Mouse (Mus musculus): ENCODE measurements around the gene Klhl22. TPM values are rescaled to one million over a fixed set of nuclear protein-coding genes. Genes with fewer than 3 reads are reported as not detected.

Gene Klhl22
- total RNA-seq, 1 experiment from 2014 or later, result 10.5 TPM

DNA sequence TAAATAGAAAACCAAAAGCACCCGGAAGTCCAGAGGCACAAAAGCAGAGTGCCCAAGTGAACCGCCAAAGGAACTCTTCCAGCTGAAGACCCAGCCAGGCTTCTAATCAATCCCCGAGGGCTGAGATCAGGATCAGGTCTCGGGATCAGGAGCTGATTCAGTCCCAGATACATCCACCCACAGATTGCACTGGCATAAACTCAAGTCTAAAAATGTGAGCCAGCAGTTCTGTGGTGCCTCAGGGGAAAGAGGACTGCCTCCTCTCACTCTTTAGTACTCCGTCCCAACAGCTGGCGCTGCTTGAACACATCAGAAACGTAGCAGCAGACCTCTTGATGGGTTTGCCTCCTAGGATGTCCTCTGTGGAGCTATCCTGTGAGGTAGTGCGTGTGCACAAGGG is 57.1 kb downstream of the Klhl22 start:
- no peak for ATAC-seq (ENCODE audit: extremely low read depth, insufficient number of reproducible peaks, low FRiP score, poor library complexity, severe bottlenecking)

DNA sequence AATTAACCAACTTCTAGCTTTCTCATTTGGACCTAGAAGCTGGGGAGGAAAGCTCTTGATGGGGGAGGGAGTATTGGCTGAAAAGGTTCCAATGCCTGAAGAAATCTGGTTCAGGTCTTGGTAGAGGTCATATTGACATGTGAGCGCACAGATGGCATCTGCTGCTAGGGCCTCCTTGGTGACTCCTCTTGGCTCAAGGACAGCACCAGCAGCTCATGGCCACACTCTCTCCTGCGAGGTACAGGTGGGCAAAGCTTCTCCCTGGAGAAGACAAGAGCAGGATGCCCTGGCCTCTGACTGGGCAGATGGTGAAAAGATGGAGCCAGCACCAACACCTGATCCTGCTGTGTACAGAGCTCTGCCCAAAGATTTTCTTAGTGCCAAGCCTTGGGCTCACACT is 67.1 kb downstream of the Klhl22 start:
- ATAC-seq (ENCODE audit: extremely low read depth, insufficient number of reproducible peaks, low FRiP score, poor library complexity, severe bottlenecking), result no peak

DNA sequence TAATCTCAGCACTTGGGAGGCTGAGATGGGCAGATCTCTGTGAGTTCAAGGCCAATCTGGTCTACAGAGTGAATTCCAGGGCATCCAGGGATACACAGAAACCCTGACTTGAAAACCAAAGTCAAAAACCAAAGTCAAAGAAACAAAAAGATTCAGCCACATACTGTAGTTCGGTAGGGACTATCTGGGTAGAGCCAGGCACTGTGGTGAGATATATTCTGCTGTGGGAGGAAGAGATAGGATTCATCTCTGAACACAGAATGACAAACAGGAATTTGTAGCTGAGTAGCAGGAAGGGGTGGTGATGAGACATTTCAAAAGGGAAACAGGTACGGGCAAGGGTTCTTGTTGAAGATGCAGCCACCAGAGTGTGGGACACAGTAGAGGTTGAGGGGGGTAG is 68.8 kb downstream of the Klhl22 start:
- no peak for ATAC-seq (ENCODE audit: extremely low read depth, insufficient number of reproducible peaks, low FRiP score, poor library complexity, severe bottlenecking)

DNA sequence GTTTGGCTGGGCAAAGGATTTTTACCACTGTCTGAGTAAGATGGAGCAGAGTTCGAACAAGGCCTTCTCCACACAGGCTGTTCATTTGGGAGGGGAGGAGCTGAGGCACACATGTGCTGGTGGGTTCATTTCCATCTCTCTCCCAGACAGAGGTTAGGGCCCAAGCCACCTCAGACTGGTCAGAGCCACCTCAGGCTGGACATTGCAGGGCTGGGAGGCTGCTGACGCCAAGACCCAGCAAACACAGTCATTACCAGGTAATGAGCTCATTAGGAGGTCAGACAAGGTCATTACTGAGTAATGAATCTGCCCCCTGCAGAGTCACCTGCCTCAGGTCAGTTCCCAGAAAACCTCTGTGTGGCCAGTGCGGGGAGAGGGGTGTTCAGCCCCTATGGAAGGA is 69.4 kb downstream of the Klhl22 start:
- ATAC-seq (ENCODE audit: extremely low read depth, insufficient number of reproducible peaks, low FRiP score, poor library complexity, severe bottlenecking), result no peak

DNA sequence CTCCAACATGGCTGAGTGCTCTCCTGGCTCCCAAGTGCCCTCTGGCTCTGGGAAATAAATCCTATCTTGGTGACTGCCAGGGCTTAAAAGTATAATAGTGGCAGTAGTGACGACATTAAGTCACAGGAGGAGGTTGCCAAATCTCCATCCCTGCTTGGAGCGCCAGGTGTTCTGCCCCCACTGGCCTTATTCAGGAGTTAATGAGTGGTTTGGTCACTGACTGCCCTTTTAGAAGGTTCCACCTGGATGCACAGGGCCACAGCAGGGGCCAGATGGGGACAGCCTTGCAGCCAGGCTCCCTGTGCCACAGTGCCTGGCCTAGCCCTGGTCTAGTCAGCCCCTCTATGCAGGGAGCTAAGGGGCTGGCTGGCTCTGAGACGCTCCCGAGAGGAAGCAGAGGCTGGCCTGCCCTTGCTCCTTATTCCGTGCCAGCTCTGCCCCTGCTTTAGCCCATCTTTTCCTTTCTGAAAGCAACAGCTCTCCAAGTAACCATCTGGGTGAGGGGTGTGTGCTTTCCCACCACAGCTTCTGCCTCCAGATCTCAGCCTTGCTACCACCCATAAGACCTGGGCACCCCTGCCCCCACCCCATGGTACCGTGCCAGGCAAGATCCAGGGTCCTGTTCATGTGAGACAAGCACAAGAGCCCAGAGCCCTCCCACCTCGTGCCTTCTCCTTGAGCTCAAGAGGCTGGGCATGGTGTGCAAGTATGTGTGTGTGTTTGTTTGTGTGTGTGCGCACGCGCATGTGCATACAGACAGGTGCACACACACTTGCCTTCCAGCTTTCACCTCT is 71.2 kb downstream of the Klhl22 start:
- no peak for ATAC-seq (ENCODE audit: extremely low read depth, insufficient number of reproducible peaks, low FRiP score, poor library complexity, severe bottlenecking)

DNA sequence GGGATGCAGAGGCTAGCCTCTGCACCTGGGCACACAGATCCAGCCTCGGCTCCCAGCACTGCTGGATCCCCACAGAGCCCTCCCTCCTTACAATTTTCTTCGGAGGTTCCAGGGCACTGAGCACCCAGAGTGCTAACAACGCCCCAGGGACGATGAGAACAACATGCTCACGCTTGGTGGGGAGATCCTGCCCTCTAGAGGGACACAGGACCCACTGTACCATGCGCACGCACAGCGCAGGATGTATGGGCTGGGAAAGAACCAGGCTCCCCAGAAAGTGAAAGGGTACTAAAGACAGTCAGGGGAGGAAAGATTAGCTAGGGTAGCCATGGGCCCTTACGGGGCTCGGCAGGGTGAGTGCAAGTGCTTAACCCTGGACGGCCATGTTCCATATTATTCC is 72.4 kb downstream of the Klhl22 start:
- no peak for ATAC-seq (ENCODE audit: extremely low read depth, insufficient number of reproducible peaks, low FRiP score, poor library complexity, severe bottlenecking)

DNA sequence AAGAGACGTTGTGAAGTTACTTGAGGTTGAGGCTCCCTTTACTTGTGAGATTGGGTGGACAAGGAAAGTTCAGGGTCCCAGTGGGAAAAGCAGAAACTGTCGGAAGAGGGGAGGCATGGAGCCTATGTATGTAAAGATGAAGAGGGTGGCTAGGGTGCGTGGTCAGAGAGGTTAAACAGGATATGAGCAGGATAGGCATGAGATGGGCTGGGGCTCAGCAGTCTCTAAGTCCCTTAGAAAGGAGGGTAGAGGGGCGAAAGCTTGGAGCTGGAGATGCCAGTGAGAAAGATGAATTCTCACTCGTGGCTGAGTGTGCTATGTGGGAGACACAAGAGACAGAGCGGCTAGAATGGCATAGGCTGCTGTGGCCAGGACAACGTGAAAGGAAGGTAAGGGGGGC is 73.4 kb downstream of the Klhl22 start, which contains the start of gene B830017H08Rik:
B830017H08Rik (plus strand) TSS at position 301 of the 400 bp plus-strand sequence.
- ATAC-seq (ENCODE audit: extremely low read depth, insufficient number of reproducible peaks, low FRiP score, poor library complexity, severe bottlenecking), result no peak

DNA sequence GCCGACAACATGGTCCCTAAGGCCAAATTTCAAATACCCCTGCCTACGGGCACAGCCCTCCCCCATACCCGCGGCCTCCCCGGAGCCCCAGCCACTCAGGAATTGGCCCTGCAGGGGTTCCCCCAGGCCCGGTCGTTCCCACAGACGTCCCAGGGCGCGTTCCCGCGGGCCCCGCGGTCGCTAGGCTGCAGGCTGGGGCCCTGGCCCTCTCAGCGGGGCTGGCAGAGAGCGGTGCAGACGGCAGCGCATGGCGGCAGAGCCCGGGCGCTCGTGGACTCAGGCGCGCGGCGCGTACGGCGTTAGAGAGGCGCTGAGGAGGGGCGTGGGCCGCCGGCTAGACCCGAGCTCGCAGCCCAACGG is 73.9 kb downstream of the Klhl22 start:
- no peak for ATAC-seq (ENCODE audit: extremely low read depth, insufficient number of reproducible peaks, low FRiP score, poor library complexity, severe bottlenecking)

DNA sequence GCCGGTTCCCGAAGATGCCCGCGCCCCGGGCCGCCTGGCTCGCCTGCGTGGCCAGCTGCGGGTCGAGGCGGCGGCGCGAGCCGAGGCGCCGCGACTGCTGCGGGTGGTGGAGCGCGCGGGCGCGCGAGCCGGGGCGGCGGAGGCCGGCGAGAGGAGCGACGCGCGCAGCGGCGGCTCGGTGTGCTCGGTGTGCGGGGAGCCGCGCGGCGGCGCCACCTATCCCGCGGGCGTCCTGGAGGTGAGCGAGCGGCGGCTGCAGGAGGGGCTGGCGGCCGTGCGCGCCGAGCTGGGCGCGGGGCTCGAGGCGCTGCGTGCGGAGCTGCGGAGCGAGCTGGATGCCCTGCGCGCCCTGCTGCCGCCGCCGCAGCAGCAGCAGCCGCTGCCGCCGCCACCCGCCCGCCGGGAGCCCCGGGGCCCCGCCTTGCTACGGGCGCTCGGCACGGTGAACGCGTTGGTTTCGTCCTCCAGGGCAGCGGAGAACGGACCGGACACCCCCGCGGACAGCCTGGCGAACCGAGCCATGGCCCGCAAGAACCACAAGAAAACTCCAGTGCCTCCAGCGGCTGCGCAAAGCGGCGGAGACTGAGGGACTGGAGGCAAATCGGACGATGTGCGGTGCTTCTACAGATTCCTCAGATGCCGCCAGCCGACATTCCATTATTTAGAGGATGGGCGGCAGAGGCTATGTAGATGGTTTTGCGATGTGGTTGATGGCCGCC is 74.4 kb downstream of the Klhl22 start:
- no peak for ATAC-seq (ENCODE audit: extremely low read depth, insufficient number of reproducible peaks, low FRiP score, poor library complexity, severe bottlenecking)

DNA sequence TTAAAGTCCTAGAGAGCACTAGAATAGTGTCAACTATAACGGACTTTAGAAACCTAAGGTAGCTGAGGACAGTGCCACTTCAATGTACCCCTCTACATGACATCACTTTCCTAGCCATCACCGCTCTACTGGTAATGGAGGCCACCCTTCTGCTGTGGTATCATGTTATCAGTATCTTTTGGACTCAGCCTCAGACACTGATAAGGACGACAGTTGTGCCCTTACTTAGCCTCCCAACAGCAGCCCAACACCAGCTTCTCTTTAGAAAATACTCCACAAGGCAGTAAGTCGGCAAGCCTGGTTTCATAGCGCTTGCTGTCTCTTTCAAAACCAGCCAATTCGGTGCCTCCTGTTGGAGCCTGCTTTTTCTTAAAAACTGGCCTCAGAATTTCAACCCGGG is 75.1 kb downstream of the Klhl22 start:
- no peak for ATAC-seq (ENCODE audit: extremely low read depth, insufficient number of reproducible peaks, low FRiP score, poor library complexity, severe bottlenecking)

DNA sequence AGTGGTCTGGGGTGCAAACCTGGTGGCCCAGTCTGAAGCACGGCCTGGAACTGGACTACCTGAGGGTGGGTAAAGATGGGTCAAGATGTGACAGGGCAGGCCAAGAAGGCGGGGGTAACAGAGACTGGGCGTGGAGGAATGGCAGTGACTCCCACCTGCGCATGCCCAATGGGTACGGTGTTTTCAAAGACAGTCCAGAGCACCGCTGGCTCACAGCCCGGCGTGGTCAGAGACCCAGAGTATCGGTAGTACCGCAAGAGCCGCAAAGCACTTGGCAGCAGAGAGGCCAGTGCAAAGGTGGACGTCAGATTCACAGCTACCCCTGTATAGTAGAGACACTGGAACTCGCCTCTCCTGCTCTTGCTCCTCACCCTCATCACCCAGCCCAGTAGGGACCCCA is 76.1 kb downstream of the Klhl22 start:
- ATAC-seq (ENCODE audit: extremely low read depth, insufficient number of reproducible peaks, low FRiP score, poor library complexity, severe bottlenecking), result no peak

DNA sequence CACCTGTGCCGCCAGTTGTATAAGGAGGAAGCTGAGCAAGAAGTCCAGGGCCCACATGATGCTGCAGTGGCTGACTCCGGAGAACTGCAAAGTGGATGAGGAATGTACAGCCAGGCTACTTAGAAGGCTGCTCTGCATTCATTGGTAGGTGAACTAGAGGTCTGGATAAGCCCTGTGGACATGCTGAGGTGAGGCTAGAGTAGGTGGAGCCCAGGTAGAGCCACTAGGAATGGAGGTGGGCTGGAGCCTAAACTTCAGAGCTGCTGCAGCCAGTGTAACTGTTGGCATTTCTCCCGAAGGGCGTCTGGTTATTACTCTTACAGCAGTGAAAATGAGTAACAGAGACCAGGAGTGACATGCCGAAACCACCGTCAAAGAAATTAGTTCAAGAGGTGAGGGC is 78.6 kb downstream of the Klhl22 start, which contains the start of gene Car15:
Car15 (minus strand) TSS at position 314 of the 400 bp plus-strand sequence.
- ATAC-seq (ENCODE audit: extremely low read depth, insufficient number of reproducible peaks, low FRiP score, poor library complexity, severe bottlenecking), result no peak

DNA sequence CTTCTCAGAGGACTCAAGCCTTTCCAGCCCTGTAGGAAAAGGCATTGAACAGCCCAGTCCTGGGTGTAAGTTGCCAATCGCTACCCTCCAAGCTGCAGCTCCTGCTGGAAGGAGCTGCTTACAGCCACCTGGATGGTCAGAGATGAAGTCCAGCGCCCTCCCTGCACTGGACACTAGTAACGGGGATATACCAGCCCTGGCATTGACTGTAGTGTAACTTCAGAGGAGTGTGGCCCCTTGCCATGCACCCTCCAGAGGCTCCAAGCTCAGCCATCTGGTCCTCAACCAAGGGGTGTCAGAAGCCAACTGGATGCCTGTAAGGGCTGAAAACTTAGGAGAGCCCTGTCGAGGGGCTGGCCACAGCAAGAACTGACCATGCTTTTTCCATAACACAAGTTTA is 80.6 kb downstream of the Klhl22 start:
- ATAC-seq (ENCODE audit: extremely low read depth, insufficient number of reproducible peaks, low FRiP score, poor library complexity, severe bottlenecking), result no peak

DNA sequence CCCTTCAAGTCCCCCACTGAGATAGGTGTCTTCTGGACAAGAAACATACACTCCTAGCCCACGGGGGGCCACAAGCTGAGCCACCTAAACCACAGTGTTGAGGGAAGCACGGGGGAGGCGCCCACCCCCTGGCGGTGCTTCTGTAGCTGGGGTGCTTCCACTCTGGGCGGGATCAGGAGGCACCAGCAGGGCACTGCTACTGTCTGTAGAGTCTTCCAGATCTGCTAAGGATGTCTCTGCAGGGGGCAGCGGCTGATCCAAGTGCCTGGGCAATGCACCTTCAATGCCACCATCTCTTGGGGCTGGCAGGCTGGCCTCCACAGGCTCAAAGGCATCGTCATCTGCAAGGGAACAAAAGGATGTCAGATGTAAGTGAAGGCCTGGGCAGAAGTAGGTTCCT is 83.0 kb downstream of the Klhl22 start:
- no peak for ATAC-seq (ENCODE audit: extremely low read depth, insufficient number of reproducible peaks, low FRiP score, poor library complexity, severe bottlenecking)

Other genes with a start within 250 kb of the Klhl22 start
- gene Thap7, start 228.5 kb upstream of the Klhl22 start, total RNA-seq (2017), result 32.9 and 34.0 TPM in 2 replicates
- gene Lrrc74b, start 198.4 kb upstream of the Klhl22 start, total RNA-seq (2017), result not detected in 2 replicates
- gene P2rx6, start 197.7 kb upstream of the Klhl22 start, total RNA-seq (2017), result not detected in 2 replicates
- gene Slc7a4, start 176.4 kb upstream of the Klhl22 start, total RNA-seq (2017), result 0.35 TPM in 1 of 2 replicates, not detected in the other
- 11.6 and 12.8 TPM in 2 replicates for gene Smpd4, start 140.3 kb upstream of the Klhl22 start, total RNA-seq (2017)
- gene Ccdc74a, start 113.1 kb upstream of the Klhl22 start, total RNA-seq (2017), result not detected in 2 replicates
- gene Med15, start 26.7 kb upstream of the Klhl22 start, total RNA-seq (2017), result 55.6 and 63.1 TPM in 2 replicates
- not detected in 2 replicates for gene Scarf2, start 37.7 kb downstream of the Klhl22 start, total RNA-seq (2017)
- gene B830017H08Rik, start 73.5 kb downstream of the Klhl22 start, total RNA-seq (2017), result not detected in 2 replicates
- 8.8 and 12.9 TPM in 2 replicates for gene Car15, start 78.7 kb downstream of the Klhl22 start, total RNA-seq (2017)
- gene Gm20518, start 132.1 kb downstream of the Klhl22 start, total RNA-seq (2017), result 2.8 and 3.9 TPM in 2 replicates
- not detected in 2 replicates for gene Tssk1, start 134.6 kb downstream of the Klhl22 start, total RNA-seq (2017)
- 40.7 and 57.5 TPM in 2 replicates for gene Dgcr2, start 138.9 kb downstream of the Klhl22 start, total RNA-seq (2017)
- gene Tssk2, start 139.0 kb downstream of the Klhl22 start, total RNA-seq (2017), result not detected in 2 replicates
- gene Ess2, start 151.7 kb downstream of the Klhl22 start, total RNA-seq (2017), result 39.7 and 52.4 TPM in 2 replicates
- not detected in 2 replicates for gene Gsc2, start 155.4 kb downstream of the Klhl22 start, total RNA-seq (2017)
- 18.0 and 20.4 TPM in 2 replicates for gene Slc25a1, start 168.6 kb downstream of the Klhl22 start, total RNA-seq (2017)
- gene Vpreb2, start 220.8 kb downstream of the Klhl22 start, total RNA-seq (2017), result not detected in 2 replicates

Data from neutrophil, adult 5-6 weeks (primary cell).